In genomic region chr11:121277516-121277915, GRCm38 (mm10) we compare ENCODE assay signal across 23 mouse cellular contexts.
"Had no signal": no experiment of that assay in that cellular context is flagged by ENCODE, and none has a peak within 500 bp of the region (broad histone marks: within the 10 kb centered on the region; RNA-seq: fewer than 3 reads in every experiment).

No protein-coding gene starts in this region.

- H3K27me3 ChIP-seq: heart, embryonic 13.5 days; heart, embryonic 15.5 days; hindbrain, embryonic 13.5 days; hindbrain, embryonic 15.5 days; limb, embryonic 12.5 days; liver, embryonic 12.5 days had no signal

- H3K4me1 ChIP-seq: limb, embryonic 10.5 days; limb, embryonic 12.5 days had no signal

- DNase-seq: gastrocnemius, postnatal 14 days; heart, adult 11 months; heart, adult 2 months; heart, postnatal 14 days; heart, postnatal 36 days; kidney, adult 11 months; kidney, adult 2 months; kidney, postnatal 10 days; kidney, postnatal 25 days; kidney, postnatal 4 days; liver had no signal

- H3K9me3 ChIP-seq: heart, embryonic 13.5 days; heart, embryonic 15.5 days; hindbrain, embryonic 13.5 days; hindbrain, embryonic 15.5 days; limb, embryonic 10.5 days; limb, embryonic 12.5 days; liver, embryonic 12.5 days had no signal

- ATAC-seq: hindbrain, postnatal 0 days; intestine, embryonic 16.5 days; liver, embryonic 12.5 days had no signal

- H3K36me3 ChIP-seq: hindbrain, embryonic 15.5 days had no signal

- H3K27ac ChIP-seq: heart, adult 2 months; heart, embryonic 13.5 days; heart, embryonic 15.5 days; hindbrain, embryonic 13.5 days; hindbrain, embryonic 15.5 days; hindbrain, postnatal 0 days; layer of hippocampus, adult 2 months; left cerebral cortex, adult 2 months; limb, embryonic 10.5 days; limb, embryonic 12.5 days; liver, embryonic 12.5 days; liver, embryonic 14.5 days had no signal

- H3K4me3 ChIP-seq: heart, adult 2 months; heart, embryonic 13.5 days; heart, embryonic 15.5 days; hindbrain, embryonic 13.5 days; hindbrain, embryonic 15.5 days; layer of hippocampus, adult 2 months; left cerebral cortex, adult 2 months; limb, embryonic 10.5 days; limb, embryonic 12.5 days; liver, embryonic 12.5 days had no signal
